Mouse (Mus musculus): ENCODE data around the gene Foxo1. TPM values are rescaled to one million over a fixed set of nuclear protein-coding genes. Genes with fewer than 3 reads are reported as not detected.

Gene Foxo1
- polyA plus RNA-seq, 1 experiment from 2014 or later, result 6.8 TPM

DNA sequence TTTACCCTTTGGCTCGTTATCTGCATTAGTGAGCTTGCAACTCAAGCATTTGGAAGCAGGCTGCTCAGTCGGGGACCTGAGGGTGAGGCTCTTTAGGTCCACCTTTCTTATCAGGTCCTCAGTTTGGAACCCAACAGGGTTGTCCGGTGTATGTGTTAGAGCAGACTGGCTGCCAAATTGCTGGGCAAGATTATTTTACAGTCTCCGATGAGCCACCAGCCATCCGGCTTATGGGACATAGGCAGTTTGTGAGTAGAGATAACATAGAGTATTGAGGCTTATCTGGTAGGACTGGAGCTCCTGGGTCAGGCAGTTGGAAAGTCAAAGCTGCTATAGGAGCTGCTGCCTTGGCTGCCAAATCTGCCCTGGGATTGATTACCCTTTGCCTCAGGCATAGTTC is 27.1 kb upstream of the Foxo1 start:
- Histone ChIP-seq H3K4me1 (ENCODE audit: insufficient read depth, low read depth, low read length) (no peaks in the 10 kb centered on the region), H3K27ac (ENCODE audit: low read length) (no peak overlapping the region), H3K36me3 (ENCODE audit: insufficient read depth, low read length) (no peaks in the 10 kb centered on the region), H3K9me3 (ENCODE audit: low read length) (no peaks in the 10 kb centered on the region), H3K4me2 (replicated peaks; ENCODE audit: low read depth, low read length) (no peak overlapping the region), H3K9ac (replicated peaks; ENCODE audit: low read depth) (no peak overlapping the region), H3K27me3 (replicated peaks; ENCODE audit: insufficient read depth, low read length) (no peaks in the 10 kb centered on the region), H3K4me3 (ENCODE audit: low read depth, low read length) (no peak overlapping the region)
- WGBS, result 72% methylated on average over 5 of the region's 5 CpGs
- TF ChIP-seq CTCF (IDR thresholded peaks at IDR 0.05) (no peak), EP300 (IDR thresholded peaks at IDR 0.05) (no peak)
- DNase-seq (ENCODE audit: low spot score), result no peak
- ATAC-seq, result no peak

GRCm38 (mm10) chr3:52242457-52243105 is 25.6 kb upstream of the Foxo1 start:
- DNase-seq (ENCODE audit: low spot score) (peak; percentile 77), ATAC-seq (peak; percentile 73)
- no peaks in the 10 kb centered on the region for H3K4me1 ChIP-seq (ENCODE audit: insufficient read depth, low read depth, low read length)
- no peak overlapping the region for H3K9ac ChIP-seq (replicated peaks; ENCODE audit: low read depth)
- H3K27ac ChIP-seq (ENCODE audit: low read length), result no peak overlapping the region
- no peaks in the 10 kb centered on the region for H3K9me3 ChIP-seq (ENCODE audit: low read length)
- H3K4me2 ChIP-seq (replicated peaks; ENCODE audit: low read depth, low read length), result no peak overlapping the region
- no peaks in the 10 kb centered on the region for H3K36me3 ChIP-seq (ENCODE audit: insufficient read depth, low read length)
- no peaks in the 10 kb centered on the region for H3K27me3 ChIP-seq (replicated peaks; ENCODE audit: insufficient read depth, low read length)
- H3K4me3 ChIP-seq (ENCODE audit: low read depth, low read length), result no peak overlapping the region
- no peak for TF ChIP-seq EP300 (IDR thresholded peaks at IDR 0.05)
- peak; percentile 90 for TF ChIP-seq CTCF (IDR thresholded peaks at IDR 0.05)
- WGBS, result 41% methylated on average over 6 of the region's 6 CpGs

DNA sequence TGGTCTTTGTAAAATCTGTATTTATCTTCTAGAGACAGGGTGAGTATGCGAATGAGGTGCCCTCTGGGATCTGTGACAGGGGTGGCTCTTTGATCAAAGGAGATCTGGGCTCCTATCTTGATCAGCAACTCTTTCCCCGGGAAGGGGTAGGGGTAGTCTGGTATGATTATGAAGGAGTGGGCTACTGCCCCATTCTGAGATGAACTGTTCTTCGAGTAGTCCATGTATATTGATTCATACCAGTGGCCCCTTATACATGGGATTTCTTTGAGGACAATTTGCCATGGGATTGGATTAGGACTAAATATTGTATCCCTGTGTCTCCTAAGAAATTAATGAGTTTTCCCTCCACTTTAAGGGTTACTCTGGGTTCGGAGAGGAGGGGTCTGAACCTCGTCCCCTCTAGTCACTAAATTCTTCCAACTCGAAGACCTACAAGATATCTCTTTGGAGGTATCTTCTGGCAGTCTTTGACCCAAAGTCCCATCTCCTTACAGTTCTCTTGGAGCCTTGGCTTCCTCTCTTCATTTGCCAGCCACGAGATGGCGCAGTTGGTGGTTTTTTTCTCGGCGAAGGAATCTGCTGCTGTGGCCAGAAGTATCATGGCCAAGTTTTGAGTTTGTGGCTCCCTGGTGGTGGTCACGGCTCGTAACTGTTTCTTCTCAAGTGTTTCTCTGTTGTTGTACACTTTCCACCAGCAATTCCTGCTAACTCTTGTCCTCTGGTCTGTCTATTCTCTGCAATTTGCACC is 24.7 kb upstream of the Foxo1 start:
- WGBS, result 33% methylated on average over 12 of the region's 12 CpGs
- Histone ChIP-seq H3K9ac (replicated peaks; ENCODE audit: low read depth) (no peak overlapping the region), H3K27ac (ENCODE audit: low read length) (no peak overlapping the region), H3K27me3 (replicated peaks; ENCODE audit: insufficient read depth, low read length) (no peaks in the 10 kb centered on the region), H3K9me3 (ENCODE audit: low read length) (no peaks in the 10 kb centered on the region), H3K4me1 (ENCODE audit: insufficient read depth, low read depth, low read length) (no peaks in the 10 kb centered on the region), H3K4me3 (ENCODE audit: low read depth, low read length) (no peak overlapping the region), H3K4me2 (replicated peaks; ENCODE audit: low read depth, low read length) (no peak overlapping the region), H3K36me3 (ENCODE audit: insufficient read depth, low read length) (no peaks in the 10 kb centered on the region)
- ATAC-seq (no peak), DNase-seq (ENCODE audit: low spot score) (peak; percentile 41)
- TF ChIP-seq CTCF (IDR thresholded peaks at IDR 0.05) (peak; percentile 74), EP300 (IDR thresholded peaks at IDR 0.05) (no peak)

GRCm38 (mm10) chr3:52245996-52246830 is 21.9 kb upstream of the Foxo1 start:
- no peaks in the 10 kb centered on the region for H3K9me3 ChIP-seq (ENCODE audit: low read length)
- ATAC-seq (no peak), DNase-seq (ENCODE audit: low spot score) (peak; percentile 22)
- TF ChIP-seq CTCF (IDR thresholded peaks at IDR 0.05) (peak; percentile 51), EP300 (IDR thresholded peaks at IDR 0.05) (no peak)
- H3K27me3 ChIP-seq (replicated peaks; ENCODE audit: insufficient read depth, low read length), result no peaks in the 10 kb centered on the region
- no peaks in the 10 kb centered on the region for H3K4me1 ChIP-seq (ENCODE audit: insufficient read depth, low read depth, low read length)
- no peak overlapping the region for H3K4me2 ChIP-seq (replicated peaks; ENCODE audit: low read depth, low read length)
- no peaks in the 10 kb centered on the region for H3K36me3 ChIP-seq (ENCODE audit: insufficient read depth, low read length)
- H3K4me3 ChIP-seq (ENCODE audit: low read depth, low read length), result no peak overlapping the region
- WGBS, result 78% methylated on average over 12 of the region's 12 CpGs
- no peak overlapping the region for H3K27ac ChIP-seq (ENCODE audit: low read length)
- H3K9ac ChIP-seq (replicated peaks; ENCODE audit: low read depth), result no peak overlapping the region

DNA sequence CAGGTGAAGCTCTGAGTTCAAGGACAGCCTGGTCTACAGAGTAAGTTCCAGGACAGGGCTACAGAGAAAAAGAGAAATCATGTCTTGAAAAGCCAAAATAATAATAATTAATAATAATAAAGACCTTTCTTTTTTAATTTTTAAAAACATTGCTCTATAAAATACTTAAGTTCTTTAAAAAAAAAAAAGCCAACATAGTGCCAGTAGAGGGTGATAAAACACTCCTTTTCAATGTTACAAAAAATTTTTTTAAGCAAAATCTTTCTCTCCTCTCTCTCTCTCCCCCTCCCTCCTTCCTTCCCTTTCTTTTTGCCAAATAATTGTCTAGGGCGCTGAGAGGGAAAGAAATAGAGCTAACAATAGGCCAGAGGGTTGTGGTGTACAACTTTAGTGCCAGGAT is 17.0 kb upstream of the Foxo1 start:
- 32% methylated on average over 1 of the region's 1 CpGs for WGBS
- Histone ChIP-seq H3K9ac (replicated peaks; ENCODE audit: low read depth) (no peak overlapping the region), H3K4me3 (ENCODE audit: low read depth, low read length) (no peak overlapping the region), H3K9me3 (ENCODE audit: low read length) (no peaks in the 10 kb centered on the region), H3K27me3 (replicated peaks; ENCODE audit: insufficient read depth, low read length) (no peaks in the 10 kb centered on the region), H3K4me1 (ENCODE audit: insufficient read depth, low read depth, low read length) (no peaks in the 10 kb centered on the region), H3K27ac (ENCODE audit: low read length) (no peak overlapping the region), H3K4me2 (replicated peaks; ENCODE audit: low read depth, low read length) (no peak overlapping the region), H3K36me3 (ENCODE audit: insufficient read depth, low read length) (no peaks in the 10 kb centered on the region)
- no peak for DNase-seq (ENCODE audit: low spot score)
- TF ChIP-seq EP300 (IDR thresholded peaks at IDR 0.05) (no peak), CTCF (IDR thresholded peaks at IDR 0.05) (no peak)
- ATAC-seq, result no peak

All from lung, postnatal 0 days (tissue).